Mouse (Mus musculus): ENCODE results near the gene Sorcs2. TPM values are rescaled to one million over a fixed set of nuclear protein-coding genes. Genes with fewer than 3 reads are reported as not detected.
A peak's percentile ranks its signal among the peaks of the same experiment; 100 is the strongest.
"Not testable (repeated sequence)": the region's sequence is repeated elsewhere in the genome, so short reads cannot be mapped to it uniquely, and the experiment has no call there.

Gene Sorcs2
- polyA plus RNA-seq, 1 experiment from 2014 or later = 21.8 TPM

DNA sequence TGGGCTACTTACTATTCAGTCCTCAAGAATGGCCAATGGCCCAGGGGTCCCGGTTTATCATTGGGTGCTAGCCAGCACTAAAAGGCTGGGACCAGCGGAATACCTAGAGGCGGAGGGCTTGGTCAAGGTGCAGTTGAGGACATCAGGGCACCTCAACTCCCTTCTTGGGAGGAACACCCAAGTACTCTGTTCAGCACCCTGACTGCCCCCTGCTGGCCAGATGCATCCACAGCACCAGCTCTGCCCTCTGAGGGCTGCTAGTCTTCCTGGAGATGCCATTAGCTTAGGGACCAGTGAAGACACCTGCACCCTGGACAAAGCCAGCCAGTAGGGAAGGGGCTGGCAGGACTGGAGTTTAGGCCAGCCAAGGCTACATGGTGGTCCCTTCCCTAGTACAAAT lies 1.9 kb downstream of the Sorcs2 start:
- WGBS = 60% methylated on average over 3 of the region's 3 CpGs
- peak; percentile 24 for ATAC-seq (ENCODE audit: low read depth)
- Histone ChIP-seq H3K9ac (ENCODE audit: low read length) (no peak overlapping the region), H3K4me2 (ENCODE audit: low read depth, low read length) (peak overlapping the region; percentile 98), H3K4me3 (ENCODE audit: low read length) (peak overlapping the region; percentile 68), H3K36me3 (ENCODE audit: control insufficient read depth, insufficient read depth, low read length) (no peaks in the 10 kb centered on the region), H3K27ac (ENCODE audit: low read length) (peak overlapping the region; percentile 77), H3K4me1 (replicated peaks; ENCODE audit: control insufficient read depth, insufficient read depth, low read length) (peaks cover 41% of the 10 kb centered on the region), H3K27me3 (ENCODE audit: control insufficient read depth, insufficient read depth, low read depth, low read length) (no peaks in the 10 kb centered on the region), H3K9me3 (ENCODE audit: control insufficient read depth, low read length) (no peaks in the 10 kb centered on the region)

DNA sequence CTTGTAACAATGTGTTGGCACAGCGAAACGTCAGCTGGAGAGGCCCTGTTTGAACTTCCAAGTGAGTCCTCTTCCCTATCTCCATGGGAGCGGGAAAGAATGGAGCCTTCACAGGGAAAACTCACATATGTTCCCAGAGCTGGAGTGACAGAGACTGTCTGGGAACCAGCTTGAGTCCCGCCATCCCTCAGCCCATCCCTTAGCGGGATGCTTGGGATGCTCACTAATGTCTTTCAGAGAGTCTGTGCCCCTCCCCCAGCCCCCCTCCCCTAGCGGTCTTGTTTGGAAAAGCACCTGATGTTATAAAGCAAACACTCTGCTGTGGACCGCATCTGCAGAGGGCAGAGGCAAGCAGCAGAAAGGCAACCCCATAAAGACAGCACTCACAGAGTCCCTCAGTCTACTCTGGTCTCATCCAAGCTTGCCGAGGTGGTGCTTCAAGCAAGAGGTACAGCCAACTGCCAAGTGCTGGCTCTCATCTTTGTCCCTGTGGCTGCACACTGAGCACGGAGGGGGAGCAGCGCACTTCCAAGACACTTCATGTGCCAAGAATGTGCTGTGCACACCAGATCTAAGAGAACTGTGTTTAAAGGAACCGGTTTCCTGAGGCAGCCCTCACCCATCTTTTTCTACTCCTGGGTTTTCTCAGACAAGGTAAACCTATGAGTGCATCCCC lies 3.0 kb downstream of the Sorcs2 start:
- Histone ChIP-seq H3K27me3 (ENCODE audit: control insufficient read depth, insufficient read depth, low read depth, low read length) (no peaks in the 10 kb centered on the region), H3K4me3 (ENCODE audit: low read length) (peak overlapping the region; percentile 13; the same call in 1 of the 2 replicates), H3K4me2 (ENCODE audit: low read depth, low read length) (peak overlapping the region; percentile 98), H3K27ac (ENCODE audit: low read length) (peak overlapping the region; percentile 77), H3K36me3 (ENCODE audit: control insufficient read depth, insufficient read depth, low read length) (no peaks in the 10 kb centered on the region), H3K9ac (ENCODE audit: low read length) (peak overlapping the region; percentile 26; the same call in 1 of the 2 replicates), H3K4me1 (replicated peaks; ENCODE audit: control insufficient read depth, insufficient read depth, low read length) (peaks cover 47% of the 10 kb centered on the region), H3K9me3 (ENCODE audit: control insufficient read depth, low read length) (no peaks in the 10 kb centered on the region)
- WGBS = 28% methylated on average over 11 of the region's 11 CpGs
- ATAC-seq (ENCODE audit: low read depth) = peak; percentile 16

DNA sequence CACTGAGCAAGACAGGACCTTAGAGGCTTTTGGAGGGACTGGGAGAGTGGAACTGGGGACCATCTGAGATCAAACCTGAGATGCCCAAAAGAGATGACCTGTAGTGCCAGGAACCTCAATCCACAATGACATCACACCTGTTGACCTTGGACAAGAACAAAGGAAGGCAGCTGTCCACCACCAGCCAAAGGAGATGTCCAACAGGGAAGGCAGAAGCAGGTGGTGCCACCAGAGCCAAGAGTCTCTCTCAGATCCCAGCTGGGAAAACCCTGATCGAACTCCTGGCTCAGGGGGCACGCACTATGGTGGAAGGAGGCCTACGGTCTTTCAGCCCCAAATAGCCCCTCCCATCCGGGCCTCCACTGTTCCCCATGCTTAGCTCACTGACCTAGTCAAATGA lies 6.2 kb downstream of the Sorcs2 start:
- WGBS = 83% methylated on average over 4 of the region's 4 CpGs
- Histone ChIP-seq H3K4me3 (ENCODE audit: low read length) (no peak overlapping the region), H3K27ac (ENCODE audit: low read length) (peak overlapping the region; percentile 89; the same call in 1 of the 2 replicates), H3K9me3 (ENCODE audit: control insufficient read depth, low read length) (no peaks in the 10 kb centered on the region), H3K36me3 (ENCODE audit: control insufficient read depth, insufficient read depth, low read length) (no peaks in the 10 kb centered on the region), H3K27me3 (ENCODE audit: control insufficient read depth, insufficient read depth, low read depth, low read length) (no peaks in the 10 kb centered on the region), H3K4me1 (replicated peaks; ENCODE audit: control insufficient read depth, insufficient read depth, low read length) (peaks cover 56% of the 10 kb centered on the region), H3K9ac (ENCODE audit: low read length) (no peak overlapping the region), H3K4me2 (ENCODE audit: low read depth, low read length) (no peak overlapping the region)
- ATAC-seq (ENCODE audit: low read depth) = no peak

DNA sequence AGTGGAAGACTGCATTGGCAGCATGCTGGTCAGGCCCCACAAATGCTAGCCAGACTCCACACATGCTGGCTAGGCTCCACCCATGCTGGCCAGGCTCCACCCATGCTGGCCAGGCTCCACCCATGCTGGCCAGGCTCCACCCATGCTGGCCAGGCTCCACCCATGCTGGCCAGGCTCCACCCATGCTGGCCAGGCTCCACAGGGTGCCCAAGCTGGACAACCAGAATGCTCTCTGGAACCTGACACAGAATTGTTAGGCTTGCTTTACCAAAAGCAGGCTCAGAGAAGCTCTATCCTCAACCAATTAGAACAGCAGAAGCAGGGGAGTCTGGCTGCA lies 7.4 kb downstream of the Sorcs2 start:
- H3K4me1 ChIP-seq (replicated peaks; ENCODE audit: control insufficient read depth, insufficient read depth, low read length) = peaks cover 62% of the 10 kb centered on the region
- H3K9me3 ChIP-seq (ENCODE audit: control insufficient read depth, low read length); H3K27me3 ChIP-seq (ENCODE audit: control insufficient read depth, insufficient read depth, low read depth, low read length); H3K9ac ChIP-seq (ENCODE audit: low read length); H3K36me3 ChIP-seq (ENCODE audit: control insufficient read depth, insufficient read depth, low read length); H3K4me3 ChIP-seq (ENCODE audit: low read length); H3K4me2 ChIP-seq (ENCODE audit: low read depth, low read length); ATAC-seq (ENCODE audit: low read depth): not testable (repeated sequence)
- H3K27ac ChIP-seq (ENCODE audit: low read length) = peak overlapping the region; percentile 89

DNA sequence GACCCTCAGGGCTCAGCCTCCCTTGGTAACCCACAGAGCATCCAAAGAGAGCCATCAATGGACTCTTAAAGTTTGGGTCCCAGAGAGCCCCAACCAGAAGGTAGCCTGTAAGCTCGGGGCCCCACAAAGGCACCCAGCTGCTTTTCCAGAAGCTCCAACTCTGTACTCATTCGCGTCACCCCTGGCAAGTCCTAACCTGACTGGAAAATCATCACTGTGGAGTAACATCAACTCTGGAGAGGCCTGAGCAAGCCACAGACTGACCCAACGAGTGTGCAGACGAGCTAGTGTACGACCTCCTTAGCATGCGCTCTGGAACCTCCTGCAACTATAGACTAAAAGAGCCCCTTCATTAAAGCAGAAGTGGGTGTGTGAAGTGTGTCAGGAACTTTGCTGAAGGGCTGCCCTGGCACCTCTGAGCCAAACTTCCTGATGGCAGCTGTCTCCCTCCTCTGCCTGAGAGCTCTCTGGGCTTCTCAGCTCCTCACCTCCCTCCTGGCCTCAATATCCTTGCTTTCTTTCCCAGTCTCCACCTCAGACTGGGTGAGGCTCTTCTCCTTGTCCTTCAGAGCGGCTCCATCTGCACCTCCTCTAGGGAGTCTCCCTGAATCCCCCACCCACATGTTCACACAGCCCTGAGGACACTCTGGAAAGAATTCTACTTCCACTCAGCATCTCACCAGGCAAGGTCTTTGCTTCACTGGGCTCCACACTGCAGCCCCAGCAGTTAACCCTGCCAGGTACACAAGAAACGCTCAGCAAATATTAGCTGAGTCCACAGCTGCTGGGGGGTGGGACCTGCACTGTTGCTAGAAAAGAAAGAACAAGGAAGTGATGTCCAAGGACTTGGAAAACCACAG lies 8.0 kb downstream of the Sorcs2 start:
- Histone ChIP-seq H3K4me2 (ENCODE audit: low read depth, low read length) (0 out of 2 replicates have a peak overlapping the region, but pooled peaks have one; percentile 18), H3K9me3 (ENCODE audit: control insufficient read depth, low read length) (no peaks in the 10 kb centered on the region), H3K4me1 (replicated peaks; ENCODE audit: control insufficient read depth, insufficient read depth, low read length) (peaks cover 62% of the 10 kb centered on the region), H3K4me3 (ENCODE audit: low read length) (no peak overlapping the region), H3K36me3 (ENCODE audit: control insufficient read depth, insufficient read depth, low read length) (no peaks in the 10 kb centered on the region), H3K9ac (ENCODE audit: low read length) (no peak overlapping the region; the same call in 1 of the 2 replicates), H3K27ac (ENCODE audit: low read length) (peak overlapping the region; percentile 89), H3K27me3 (ENCODE audit: control insufficient read depth, insufficient read depth, low read depth, low read length) (no peaks in the 10 kb centered on the region)
- WGBS = 48% methylated on average over 9 of the region's 9 CpGs
- peak; percentile 89 for ATAC-seq (ENCODE audit: low read depth)

DNA sequence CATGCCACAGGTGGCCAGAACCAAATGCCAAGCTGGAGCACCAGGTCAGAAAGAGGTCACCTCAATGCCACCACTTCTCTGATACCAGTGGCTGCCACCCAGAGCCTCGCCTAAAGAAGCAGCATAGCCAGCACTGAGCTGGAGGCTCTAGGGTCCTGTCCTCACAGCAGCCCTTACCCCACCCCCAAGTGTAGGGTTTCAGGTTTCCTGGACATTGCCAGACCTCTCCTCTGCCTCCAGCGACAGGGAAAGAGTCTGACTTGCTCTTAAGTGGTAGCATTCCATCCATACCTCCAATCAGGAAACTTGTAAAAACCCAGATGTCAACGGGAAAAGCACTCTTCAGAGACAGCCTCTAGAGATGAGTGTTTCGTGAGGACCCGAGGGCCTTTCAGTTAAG lies 12.9 kb downstream of the Sorcs2 start:
- Histone ChIP-seq H3K27ac (ENCODE audit: low read length) (peak overlapping the region; percentile 83), H3K9me3 (ENCODE audit: control insufficient read depth, low read length) (no peaks in the 10 kb centered on the region), H3K36me3 (ENCODE audit: control insufficient read depth, insufficient read depth, low read length) (no peaks in the 10 kb centered on the region), H3K27me3 (ENCODE audit: control insufficient read depth, insufficient read depth, low read depth, low read length) (no peaks in the 10 kb centered on the region), H3K4me3 (ENCODE audit: low read length) (no peak overlapping the region), H3K4me1 (replicated peaks; ENCODE audit: control insufficient read depth, insufficient read depth, low read length) (peaks cover 53% of the 10 kb centered on the region), H3K9ac (ENCODE audit: low read length) (no peak overlapping the region), H3K4me2 (ENCODE audit: low read depth, low read length) (peak overlapping the region; percentile 4; the same call in 1 of the 2 replicates)
- ATAC-seq (ENCODE audit: low read depth) = peak; percentile 90
- WGBS = 6% methylated on average over 5 of the region's 5 CpGs

DNA sequence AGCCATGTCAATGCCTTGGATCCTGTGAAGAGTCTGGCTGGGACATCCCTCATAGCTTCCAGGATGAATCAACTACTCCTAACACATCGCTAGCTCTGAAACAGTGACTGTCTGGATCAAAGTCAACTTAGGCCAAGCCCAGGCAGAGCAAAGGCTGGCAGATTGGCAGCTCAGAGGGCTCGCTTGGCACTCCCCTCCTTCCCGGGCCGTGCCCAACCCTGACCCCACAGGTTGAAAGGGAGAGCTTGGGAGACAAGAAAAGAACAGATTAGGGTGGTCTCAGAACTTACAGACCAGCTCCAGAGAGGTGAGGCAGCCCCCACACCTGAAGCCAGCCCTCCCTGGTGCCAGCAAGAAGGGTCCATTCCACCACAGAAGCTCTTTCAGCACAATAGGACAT lies 14.5 kb downstream of the Sorcs2 start:
- Histone ChIP-seq H3K27me3 (ENCODE audit: control insufficient read depth, insufficient read depth, low read depth, low read length) (no peaks in the 10 kb centered on the region), H3K4me3 (ENCODE audit: low read length) (no peak overlapping the region), H3K4me2 (ENCODE audit: low read depth, low read length) (no peak overlapping the region), H3K4me1 (replicated peaks; ENCODE audit: control insufficient read depth, insufficient read depth, low read length) (peaks cover 48% of the 10 kb centered on the region), H3K9me3 (ENCODE audit: control insufficient read depth, low read length) (no peaks in the 10 kb centered on the region), H3K36me3 (ENCODE audit: control insufficient read depth, insufficient read depth, low read length) (no peaks in the 10 kb centered on the region), H3K9ac (ENCODE audit: low read length) (no peak overlapping the region), H3K27ac (ENCODE audit: low read length) (no peak overlapping the region)
- no peak for ATAC-seq (ENCODE audit: low read depth)
- WGBS = 76% methylated on average over 4 of the region's 4 CpGs

DNA sequence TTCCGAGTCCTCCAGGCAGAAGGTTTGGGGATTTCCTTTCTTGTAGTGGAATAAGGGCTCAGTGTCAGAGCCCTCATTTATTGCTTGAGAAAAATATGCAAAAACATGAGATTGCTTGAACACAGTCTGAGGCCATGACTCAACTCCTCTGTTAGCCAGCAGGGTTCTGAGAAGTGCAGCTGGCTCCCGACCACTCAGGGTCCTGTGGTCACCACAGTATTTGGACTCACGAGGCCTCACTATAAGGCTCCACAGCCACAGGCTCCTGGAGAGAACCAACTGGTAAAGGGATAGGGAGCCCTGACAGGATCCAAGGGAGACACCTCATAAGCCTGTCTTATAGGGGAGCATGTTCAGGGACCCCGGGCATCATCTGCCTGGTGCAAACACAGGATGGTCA lies 15.2 kb downstream of the Sorcs2 start:
- Histone ChIP-seq H3K4me1 (replicated peaks; ENCODE audit: control insufficient read depth, insufficient read depth, low read length) (peaks cover 55% of the 10 kb centered on the region), H3K4me2 (ENCODE audit: low read depth, low read length) (no peak overlapping the region), H3K27ac (ENCODE audit: low read length) (no peak overlapping the region), H3K36me3 (ENCODE audit: control insufficient read depth, insufficient read depth, low read length) (no peaks in the 10 kb centered on the region), H3K27me3 (ENCODE audit: control insufficient read depth, insufficient read depth, low read depth, low read length) (no peaks in the 10 kb centered on the region), H3K9me3 (ENCODE audit: control insufficient read depth, low read length) (no peaks in the 10 kb centered on the region), H3K9ac (ENCODE audit: low read length) (no peak overlapping the region), H3K4me3 (ENCODE audit: low read length) (no peak overlapping the region)
- WGBS = 74% methylated on average over 4 of the region's 4 CpGs
- ATAC-seq (ENCODE audit: low read depth) = no peak

DNA sequence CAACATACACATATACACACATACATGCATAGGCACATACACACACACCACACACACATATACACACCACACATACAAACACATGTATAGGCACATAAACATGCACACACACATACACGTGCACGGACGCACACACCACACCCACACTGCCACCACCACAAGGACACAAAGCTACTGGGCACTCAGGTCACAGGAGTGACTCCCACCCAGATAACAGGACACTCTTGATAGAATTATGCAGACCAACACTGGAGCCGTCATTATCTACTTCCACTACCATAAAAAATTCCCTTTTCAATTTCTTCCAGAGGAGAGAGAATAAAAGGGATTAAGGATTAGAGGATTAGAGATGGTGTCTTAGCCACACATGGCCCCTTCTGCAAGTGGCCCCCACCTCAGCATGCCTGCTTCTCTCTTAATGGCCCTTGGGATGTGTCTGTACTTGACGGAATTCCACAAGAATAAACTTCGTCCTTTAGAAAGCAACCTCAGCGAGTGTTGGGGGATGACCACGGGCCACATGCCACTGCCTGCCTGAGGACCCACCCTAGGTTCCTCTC lies 15.7 kb downstream of the Sorcs2 start:
- no peaks in the 10 kb centered on the region for H3K36me3 ChIP-seq (ENCODE audit: control insufficient read depth, insufficient read depth, low read length)
- no peak overlapping the region for H3K4me3 ChIP-seq (ENCODE audit: low read length)
- H3K9me3 ChIP-seq (ENCODE audit: control insufficient read depth, low read length) = no peaks in the 10 kb centered on the region
- ATAC-seq (ENCODE audit: low read depth) = no peak
- H3K9ac ChIP-seq (ENCODE audit: low read length) = no peak overlapping the region
- WGBS = 48% methylated on average over 8 of the region's 8 CpGs
- H3K27me3 ChIP-seq (ENCODE audit: control insufficient read depth, insufficient read depth, low read depth, low read length) = no peaks in the 10 kb centered on the region
- H3K4me2 ChIP-seq (ENCODE audit: low read depth, low read length) = no peak overlapping the region
- peaks cover 57% of the 10 kb centered on the region for H3K4me1 ChIP-seq (replicated peaks; ENCODE audit: control insufficient read depth, insufficient read depth, low read length)
- H3K27ac ChIP-seq (ENCODE audit: low read length) = no peak overlapping the region
